Mouse (Mus musculus): ENCODE measurements at regions not wholly inside any gene's neighbourhood (a gene's known extent, or its start where the extent isn't known, plus 50 kb on each side); places are given as distances from the start of the nearest gene placed in this dataset.

GRCm38 (mm10) chr15:85676156-85676555 is 58.6 kb upstream of the Ppara start:
- no peak for TF ChIP-seq CTCF (IDR thresholded peaks at IDR 0.05; ENCODE audit: low read depth)
- 48% methylated on average over 3 of the region's 3 CpGs for WGBS
- 0 out of 2 replicates have a peak, but pooled peaks cover 6% of the 10 kb centered on the region for H3K36me3 ChIP-seq (ENCODE audit: insufficient read depth, low read length)

GRCm38 (mm10) chr15:85676871-85677270 is 57.9 kb upstream of the Ppara start:
- Histone ChIP-seq H3K4me3 (replicated peaks; ENCODE audit: low read depth, low read length) (no peak overlapping the region), H3K27me3 (ENCODE audit: insufficient read depth, low read length) (no peaks in the 10 kb centered on the region), H3K4me2 (ENCODE audit: low read length) (no peak overlapping the region), H3K36me3 (ENCODE audit: insufficient read depth, low read length) (0 out of 2 replicates have a peak, but pooled peaks cover 6% of the 10 kb centered on the region), H3K9me3 (replicated peaks; ENCODE audit: low read length) (no peaks in the 10 kb centered on the region), H3K9ac (ENCODE audit: low read depth, low read length) (no peak overlapping the region), H3K4me1 (replicated peaks; ENCODE audit: insufficient read depth, low read length) (peaks cover 36% of the 10 kb centered on the region), H3K27ac (0 out of 2 replicates have a peak overlapping the region, but pooled peaks have one; percentile 50)
- TF ChIP-seq CTCF (IDR thresholded peaks at IDR 0.05; ENCODE audit: low read depth) = no peak
- ATAC-seq (replicated peaks; ENCODE audit: low FRiP score, low read depth) = no peak
- DNase-seq (ENCODE audit: low spot score) = no peak
- WGBS = 57% methylated on average over 10 of the region's 10 CpGs

More at GRCm38 (mm10) chr15:85676156-85676555, 58.6 kb upstream of the Ppara start:
- Histone ChIP-seq H3K9me3 (replicated peaks; ENCODE audit: low read length) (no peaks in the 10 kb centered on the region), H3K4me1 (replicated peaks; ENCODE audit: insufficient read depth, low read length) (peaks cover 34% of the 10 kb centered on the region), H3K4me2 (ENCODE audit: low read length) (peak overlapping the region; percentile 41; the same call in 1 of the 2 replicates), H3K4me3 (replicated peaks; ENCODE audit: low read depth, low read length) (no peak overlapping the region), H3K9ac (ENCODE audit: low read depth, low read length) (no peak overlapping the region), H3K27ac (peak overlapping the region; percentile 50; the same call in 1 of the 2 replicates), H3K27me3 (ENCODE audit: insufficient read depth, low read length) (no peaks in the 10 kb centered on the region)
- no peak for DNase-seq (ENCODE audit: low spot score)
- no peak for ATAC-seq (replicated peaks; ENCODE audit: low FRiP score, low read depth)

- Histone ChIP-seq H3K9ac (ENCODE audit: low read depth, low read length) (no peak overlapping the region), H3K27ac (no peak overlapping the region), H3K27me3 (ENCODE audit: insufficient read depth, low read length) (no peaks in the 10 kb centered on the region), H3K4me2 (ENCODE audit: low read length) (no peak overlapping the region), H3K9me3 (replicated peaks; ENCODE audit: low read length) (no peaks in the 10 kb centered on the region), H3K4me3 (replicated peaks; ENCODE audit: low read depth, low read length) (no peak overlapping the region), H3K36me3 (ENCODE audit: insufficient read depth, low read length) (0 out of 2 replicates have a peak, but pooled peaks cover 6% of the 10 kb centered on the region), H3K4me1 (replicated peaks; ENCODE audit: insufficient read depth, low read length) (peaks cover 36% of the 10 kb centered on the region)
- DNase-seq (ENCODE audit: low spot score) (no peak), ATAC-seq (replicated peaks; ENCODE audit: low FRiP score, low read depth) (no peak)
- no peak for TF ChIP-seq CTCF (IDR thresholded peaks at IDR 0.05; ENCODE audit: low read depth)
- WGBS = 80% methylated on average over 6 of the region's 6 CpGs
Measured at GRCm38 (mm10) chr15:85677381-85677780, 57.4 kb upstream of the Ppara start.

GRCm38 (mm10) chr15:85677855-85678254 is 56.9 kb upstream of the Ppara start:
- Histone ChIP-seq H3K9me3 (replicated peaks; ENCODE audit: low read length) (no peaks in the 10 kb centered on the region), H3K4me3 (replicated peaks; ENCODE audit: low read depth, low read length) (no peak overlapping the region), H3K4me2 (ENCODE audit: low read length) (no peak overlapping the region), H3K27ac (0 out of 2 replicates have a peak overlapping the region, but pooled peaks have one; percentile 13), H3K36me3 (ENCODE audit: insufficient read depth, low read length) (0 out of 2 replicates have a peak, but pooled peaks cover 6% of the 10 kb centered on the region), H3K9ac (ENCODE audit: low read depth, low read length) (no peak overlapping the region), H3K4me1 (replicated peaks; ENCODE audit: insufficient read depth, low read length) (peaks cover 36% of the 10 kb centered on the region), H3K27me3 (ENCODE audit: insufficient read depth, low read length) (no peaks in the 10 kb centered on the region)
- ATAC-seq (replicated peaks; ENCODE audit: low FRiP score, low read depth) (0 out of 2 replicates have a peak, but pooled peaks have one; percentile 5), DNase-seq (ENCODE audit: low spot score) (no peak)
- 57% methylated on average over 10 of the region's 10 CpGs for WGBS
- no peak for TF ChIP-seq CTCF (IDR thresholded peaks at IDR 0.05; ENCODE audit: low read depth)

- 0 out of 2 replicates have a peak overlapping the region, but pooled peaks have one; percentile 13 for H3K27ac ChIP-seq
- 75% methylated on average over 15 of the region's 15 CpGs for WGBS
Measured at GRCm38 (mm10) chr15:85678351-85678895, 56.4 kb upstream of the Ppara start.

GRCm38 (mm10) chr15:85678981-85679708 is 55.6 kb upstream of the Ppara start:
- WGBS = 81% methylated on average over 24 of the region's 24 CpGs
- H3K9ac ChIP-seq (ENCODE audit: low read depth, low read length) = no peak overlapping the region
- DNase-seq (ENCODE audit: low spot score) (no peak), ATAC-seq (replicated peaks; ENCODE audit: low FRiP score, low read depth) (no peak)
- H3K36me3 ChIP-seq (ENCODE audit: insufficient read depth, low read length) = peaks cover 15% of the 10 kb centered on the region; the same call in 1 of the 2 replicates
- no peaks in the 10 kb centered on the region for H3K9me3 ChIP-seq (replicated peaks; ENCODE audit: low read length)
- no peak overlapping the region for H3K4me3 ChIP-seq (replicated peaks; ENCODE audit: low read depth, low read length)
- H3K4me1 ChIP-seq (replicated peaks; ENCODE audit: insufficient read depth, low read length) = peaks cover 31% of the 10 kb centered on the region
- no peak overlapping the region; the same call in 1 of the 2 replicates for H3K4me2 ChIP-seq (ENCODE audit: low read length)
- TF ChIP-seq CTCF (IDR thresholded peaks at IDR 0.05; ENCODE audit: low read depth) = no peak
- no peak overlapping the region; the same call in 1 of the 2 replicates for H3K27ac ChIP-seq
- no peaks in the 10 kb centered on the region for H3K27me3 ChIP-seq (ENCODE audit: insufficient read depth, low read length)

More at GRCm38 (mm10) chr15:85678351-85678895, 56.4 kb upstream of the Ppara start:
- no peaks in the 10 kb centered on the region for H3K27me3 ChIP-seq (ENCODE audit: insufficient read depth, low read length)
- no peaks in the 10 kb centered on the region for H3K9me3 ChIP-seq (replicated peaks; ENCODE audit: low read length)
- no peak overlapping the region for H3K4me3 ChIP-seq (replicated peaks; ENCODE audit: low read depth, low read length)
- H3K36me3 ChIP-seq (ENCODE audit: insufficient read depth, low read length) = 0 out of 2 replicates have a peak, but pooled peaks cover 10% of the 10 kb centered on the region
- ATAC-seq (replicated peaks; ENCODE audit: low FRiP score, low read depth) = no peak
- H3K4me2 ChIP-seq (ENCODE audit: low read length) = no peak overlapping the region
- TF ChIP-seq CTCF (IDR thresholded peaks at IDR 0.05; ENCODE audit: low read depth) = no peak
- no peak overlapping the region for H3K9ac ChIP-seq (ENCODE audit: low read depth, low read length)
- H3K4me1 ChIP-seq (replicated peaks; ENCODE audit: insufficient read depth, low read length) = peaks cover 36% of the 10 kb centered on the region
- DNase-seq (ENCODE audit: low spot score) = no peak
